Mouse (Mus musculus): ENCODE data around the gene Nkx2-1. TPM values are rescaled to one million over a fixed set of nuclear protein-coding genes. Genes with fewer than 3 reads are reported as not detected.

The Nkx2-1 gene
- not detected in 2 replicates for polyA plus RNA-seq (2016; fragmentation: Nextera tagmentation; extraction: Ambion mirVana)

DNA sequence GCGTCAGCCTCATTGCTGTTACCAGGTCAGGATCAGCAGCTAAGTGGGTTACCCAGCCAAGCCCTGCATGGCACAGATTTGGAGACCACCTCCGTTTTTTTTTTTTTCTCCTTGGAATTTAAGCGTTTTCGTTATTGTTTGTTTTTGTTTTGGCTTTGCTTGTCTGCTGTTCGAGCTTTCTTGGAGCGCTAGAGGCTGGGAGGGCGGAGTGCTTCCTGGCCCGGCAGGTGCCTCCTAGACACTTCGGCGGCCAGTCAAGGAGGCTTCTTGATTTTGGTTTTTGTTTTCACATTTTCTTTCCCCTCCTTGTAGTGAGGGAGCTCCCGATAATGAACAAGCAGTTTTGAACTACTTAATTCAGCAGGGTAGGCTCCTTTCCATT is at the start of gene Nkx2-1:
Nkx2-1 (minus strand) TSS at position 25 of the 382 bp plus-strand sequence.
- Histone ChIP-seq H3K27ac (no peak within 1 kb of the TSS), H3K4me3 (replicated peaks) (peak within 1 kb of the TSS; percentile 19), H3K4me1 (replicated peaks) (peaks cover 22% of the 10 kb centered on the region), H3K9me3 (no peaks in the 10 kb centered on the region), H3K27me3 (peaks cover 97% of the 10 kb centered on the region), H3K9ac (replicated peaks) (no peak within 1 kb of the TSS), H3K4me2 (peak within 1 kb of the TSS; percentile 19), H3K36me3 (no peaks in the 10 kb centered on the region)
- no peak for ATAC-seq (ENCODE audit: insufficient number of reproducible peaks, insufficient read depth, low FRiP score, low TSS enrichment, low read depth)
- WGBS = 2% methylated on average over 11 of the region's 11 CpGs

- H3K4me1 ChIP-seq (replicated peaks) = no peaks in the 10 kb centered on the region
- H3K27ac ChIP-seq = no peak overlapping the region
- H3K9me3 ChIP-seq = no peaks in the 10 kb centered on the region
- H3K4me2 ChIP-seq = peak overlapping the region; percentile 32; the same call in 1 of the 2 replicates
- H3K36me3 ChIP-seq = no peaks in the 10 kb centered on the region
- under 1% methylated on average over 14 of the region's 14 CpGs for WGBS
- H3K4me3 ChIP-seq (replicated peaks) = no peak overlapping the region
- no peak overlapping the region for H3K9ac ChIP-seq (replicated peaks)
- H3K27me3 ChIP-seq = peaks cover 83% of the 10 kb centered on the region
- ATAC-seq (ENCODE audit: insufficient number of reproducible peaks, insufficient read depth, low FRiP score, low TSS enrichment, low read depth) = 0 out of 2 replicates have a peak, but pooled peaks have one; percentile 59
Measured at GRCm38 (mm10) chr12:56541068-56541467, 4.4 kb upstream of the Nkx2-1 start.

DNA sequence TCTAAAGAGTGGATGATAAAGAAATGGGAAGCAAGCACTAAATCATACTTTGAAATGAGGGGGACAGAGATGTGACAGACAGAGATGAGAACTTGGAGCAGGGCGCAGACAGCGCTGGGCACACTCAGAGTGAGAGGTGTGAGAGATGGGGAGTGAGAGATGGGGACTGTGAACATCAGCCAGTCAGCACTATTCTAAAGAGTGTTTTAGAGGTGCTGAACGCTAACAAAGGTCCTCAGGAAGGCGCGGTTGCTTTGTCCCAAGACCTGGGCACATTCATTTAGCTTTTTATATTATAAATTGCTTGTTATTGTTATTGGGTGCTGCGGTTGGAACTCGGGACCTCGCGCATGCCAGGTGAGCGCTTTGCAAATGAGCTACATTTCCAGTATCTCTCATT is 3.9 kb upstream of the Nkx2-1 start:
- no peak for ATAC-seq (ENCODE audit: insufficient number of reproducible peaks, insufficient read depth, low FRiP score, low TSS enrichment, low read depth)
- Histone ChIP-seq H3K27ac (no peak overlapping the region), H3K36me3 (no peaks in the 10 kb centered on the region), H3K9ac (replicated peaks) (no peak overlapping the region), H3K4me2 (peak overlapping the region; percentile 32; the same call in 1 of the 2 replicates), H3K4me3 (replicated peaks) (no peak overlapping the region), H3K27me3 (peaks cover 83% of the 10 kb centered on the region), H3K4me1 (replicated peaks) (peaks cover 4% of the 10 kb centered on the region), H3K9me3 (no peaks in the 10 kb centered on the region)
- 2% methylated on average over 10 of the region's 10 CpGs for WGBS

DNA sequence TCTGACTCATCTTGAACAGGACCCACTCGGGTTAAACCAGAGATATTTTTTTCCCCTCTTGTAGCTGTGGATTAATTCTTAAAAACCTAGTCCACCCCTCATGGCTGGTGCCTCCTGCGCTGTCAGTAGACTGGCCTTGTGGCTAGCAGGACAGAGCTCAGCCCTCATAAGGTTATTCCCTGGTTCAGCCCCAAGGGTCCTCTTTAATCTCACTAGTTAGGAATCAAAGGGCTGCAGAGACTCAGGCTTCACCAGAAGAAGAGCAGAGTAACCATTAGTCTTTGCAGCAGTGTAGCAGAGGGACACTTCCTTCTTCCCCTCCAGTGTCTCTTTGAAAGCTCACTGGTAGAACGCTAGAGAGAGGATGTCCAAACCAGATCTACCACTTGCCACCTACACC is 1.9 kb upstream of the Nkx2-1 start:
- Histone ChIP-seq H3K9me3 (no peaks in the 10 kb centered on the region), H3K4me3 (replicated peaks) (no peak overlapping the region), H3K36me3 (no peaks in the 10 kb centered on the region), H3K27ac (no peak overlapping the region), H3K4me2 (no peak overlapping the region), H3K9ac (replicated peaks) (no peak overlapping the region), H3K27me3 (peaks cover 91% of the 10 kb centered on the region), H3K4me1 (replicated peaks) (peaks cover 14% of the 10 kb centered on the region)
- ATAC-seq (ENCODE audit: insufficient number of reproducible peaks, insufficient read depth, low FRiP score, low TSS enrichment, low read depth) = no peak
- WGBS = 3% methylated on average over 3 of the region's 3 CpGs

- Histone ChIP-seq H3K4me1 (replicated peaks) (peaks cover 21% of the 10 kb centered on the region), H3K9me3 (no peaks in the 10 kb centered on the region), H3K27me3 (peaks cover 97% of the 10 kb centered on the region), H3K27ac (no peak overlapping the region), H3K36me3 (no peaks in the 10 kb centered on the region), H3K4me2 (no peak overlapping the region), H3K4me3 (replicated peaks) (no peak overlapping the region), H3K9ac (replicated peaks) (no peak overlapping the region)
- no peak for ATAC-seq (ENCODE audit: insufficient number of reproducible peaks, insufficient read depth, low FRiP score, low TSS enrichment, low read depth)
- WGBS = 1% methylated on average over 6 of the region's 6 CpGs
Measured at GRCm38 (mm10) chr12:56537931-56538330, 1.2 kb upstream of the Nkx2-1 start.

DNA sequence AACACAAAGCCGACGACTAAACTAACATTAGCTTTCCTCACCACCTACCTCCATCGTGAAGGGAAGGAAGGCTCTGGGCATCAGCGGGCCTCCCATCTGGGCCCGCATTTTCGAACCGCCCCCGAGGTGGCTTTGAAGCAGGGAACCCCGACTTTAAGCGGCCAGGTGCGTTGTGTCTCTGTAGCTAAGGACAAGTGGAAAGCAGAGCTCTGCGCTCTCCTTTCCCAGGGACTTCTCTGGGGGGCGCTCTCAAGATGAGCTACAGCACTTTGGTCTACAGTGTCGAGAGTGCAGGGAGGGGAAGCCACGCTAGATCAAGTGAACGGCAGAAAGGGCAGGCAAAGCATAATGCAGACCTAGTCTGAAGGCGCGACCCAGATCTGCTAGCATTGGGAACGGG is 634 bp upstream of the Nkx2-1 start:
- WGBS = 2% methylated on average over 19 of the region's 19 CpGs
- Histone ChIP-seq H3K36me3 (no peaks in the 10 kb centered on the region), H3K4me1 (replicated peaks) (peaks cover 22% of the 10 kb centered on the region), H3K9me3 (no peaks in the 10 kb centered on the region), H3K27me3 (peaks cover 96% of the 10 kb centered on the region), H3K4me3 (replicated peaks) (no peak overlapping the region), H3K27ac (no peak overlapping the region), H3K9ac (replicated peaks) (no peak overlapping the region), H3K4me2 (no peak overlapping the region)
- ATAC-seq (ENCODE audit: insufficient number of reproducible peaks, insufficient read depth, low FRiP score, low TSS enrichment, low read depth) = no peak

DNA sequence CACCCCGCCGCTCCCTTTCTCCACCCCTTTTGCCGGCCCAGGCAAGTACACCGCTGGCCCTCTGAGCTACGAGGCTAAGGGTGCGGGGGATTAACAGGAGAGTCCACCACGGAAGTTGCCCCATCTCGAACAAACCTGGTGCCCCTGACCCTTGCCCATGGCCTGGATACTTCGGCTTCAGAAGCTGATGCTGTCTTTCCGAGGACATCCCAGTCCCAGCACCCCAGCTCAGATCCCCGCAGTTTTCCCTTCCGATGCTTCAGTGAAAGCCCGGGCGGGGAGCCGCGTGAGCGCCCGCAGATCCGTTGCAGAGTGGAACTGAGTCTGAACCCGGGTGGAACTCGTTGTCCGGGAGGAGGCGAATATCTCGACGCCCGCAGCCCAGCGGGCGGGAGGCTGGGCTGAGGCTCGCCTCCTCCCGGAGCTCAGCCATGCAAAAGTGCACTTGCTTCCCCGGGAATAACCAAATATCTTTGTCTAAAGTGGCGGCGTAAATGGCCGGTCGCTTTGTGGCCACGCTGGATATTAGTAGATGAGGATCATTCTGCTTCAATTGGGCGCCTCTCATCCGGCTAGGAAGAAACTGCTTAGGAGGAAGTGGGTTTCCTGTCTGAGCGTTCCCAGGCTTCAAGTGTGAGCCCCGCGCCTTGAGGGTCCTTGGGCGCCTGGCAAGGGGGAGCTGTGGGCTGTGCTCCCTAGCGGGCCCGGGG is 379 bp downstream of the Nkx2-1 start:
- no peak overlapping the region for H3K27ac ChIP-seq
- H3K36me3 ChIP-seq = no peaks in the 10 kb centered on the region
- no peak overlapping the region for H3K9ac ChIP-seq (replicated peaks)
- WGBS = under 1% methylated on average over 44 of the region's 44 CpGs
- peak overlapping the region; percentile 19; the same call in 1 of the 2 replicates for H3K4me3 ChIP-seq (replicated peaks)
- no peak for ATAC-seq (ENCODE audit: insufficient number of reproducible peaks, insufficient read depth, low FRiP score, low TSS enrichment, low read depth)
- no peaks in the 10 kb centered on the region for H3K9me3 ChIP-seq
- peak overlapping the region; percentile 19 for H3K4me2 ChIP-seq
- peaks cover 96% of the 10 kb centered on the region for H3K27me3 ChIP-seq
- peaks cover 22% of the 10 kb centered on the region for H3K4me1 ChIP-seq (replicated peaks)

GRCm38 (mm10) chr12:56535411-56536173 is 1.1 kb downstream of the Nkx2-1 start:
- under 1% methylated on average over 31 of the region's 36 CpGs for WGBS
- peaks cover 96% of the 10 kb centered on the region for H3K27me3 ChIP-seq
- H3K27ac ChIP-seq = no peak overlapping the region
- peaks cover 22% of the 10 kb centered on the region for H3K4me1 ChIP-seq (replicated peaks)
- peak overlapping the region; percentile 19 for H3K4me2 ChIP-seq
- H3K4me3 ChIP-seq (replicated peaks) = peak overlapping the region; percentile 19
- H3K36me3 ChIP-seq = no peaks in the 10 kb centered on the region
- ATAC-seq (ENCODE audit: insufficient number of reproducible peaks, insufficient read depth, low FRiP score, low TSS enrichment, low read depth) = no peak
- no peak overlapping the region for H3K9ac ChIP-seq (replicated peaks)
- no peaks in the 10 kb centered on the region for H3K9me3 ChIP-seq

GRCm38 (mm10) chr12:56534651-56535326 is 1.9 kb downstream of the Nkx2-1 start:
- Histone ChIP-seq H3K4me3 (replicated peaks) (peak overlapping the region; percentile 34), H3K9me3 (no peaks in the 10 kb centered on the region), H3K4me2 (peak overlapping the region; percentile 54), H3K9ac (replicated peaks) (0 out of 2 replicates have a peak overlapping the region, but pooled peaks have one; percentile 23), H3K36me3 (no peaks in the 10 kb centered on the region), H3K4me1 (replicated peaks) (peaks cover 22% of the 10 kb centered on the region), H3K27ac (no peak overlapping the region), H3K27me3 (peaks cover 96% of the 10 kb centered on the region)
- under 1% methylated on average over 62 of the region's 62 CpGs for WGBS
- peak; percentile 42; the same call in 1 of the 2 replicates for ATAC-seq (ENCODE audit: insufficient number of reproducible peaks, insufficient read depth, low FRiP score, low TSS enrichment, low read depth)

GRCm38 (mm10) chr12:56534311-56534650 is 2.4 kb downstream of the Nkx2-1 start:
- H3K27ac ChIP-seq = no peak overlapping the region
- H3K9ac ChIP-seq (replicated peaks) = no peak overlapping the region
- peak overlapping the region; percentile 54 for H3K4me2 ChIP-seq

More at GRCm38 (mm10) chr12:56534311-56534650, 2.4 kb downstream of the Nkx2-1 start:
- 0 out of 2 replicates have a peak, but pooled peaks have one; percentile 22 for ATAC-seq (ENCODE audit: insufficient number of reproducible peaks, insufficient read depth, low FRiP score, low TSS enrichment, low read depth)
- Histone ChIP-seq H3K36me3 (no peaks in the 10 kb centered on the region), H3K27me3 (peaks cover 96% of the 10 kb centered on the region), H3K9me3 (no peaks in the 10 kb centered on the region), H3K4me3 (replicated peaks) (peak overlapping the region; percentile 34), H3K4me1 (replicated peaks) (peaks cover 22% of the 10 kb centered on the region)
- WGBS = 1% methylated on average over 24 of the region's 24 CpGs
